Mouse (Mus musculus) CH12.LX (cell line): ENCODE measurements around the gene Lpcat1. TPM values are rescaled to one million over a fixed set of nuclear protein-coding genes. Genes with fewer than 3 reads are reported as not detected.

Experiments
- DNase-seq: peaks from one replicate; pipeline ENCODE4 v3.0.0-alpha.2; 2013; ENCODE audit errors: extremely low read depth
- H3K27ac ChIP-seq: 2 replicates; pipeline ENCODE4 v1.5.1; 2012; ENCODE audit warnings: low read depth, mild to moderate bottlenecking, control low read depth, moderate library complexity; ENCODE audit not compliant: insufficient read depth
- H3K27me3 ChIP-seq: replicated peaks from 2 replicates; pipeline ENCODE3; 2012; ENCODE audit warnings: inconsistent platforms
- H3K36me3 ChIP-seq, 2 experiments: replicated peaks in 1 of 2; 2 replicates each; pipeline versions ENCODE3 to v1.6.1; 2012; ENCODE audit warnings: inconsistent platforms in 1 of 2, low read length in 1 of 2, mild to moderate bottlenecking in 1 of 2, mixed read lengths in 1 of 2, moderate library complexity in 1 of 2; ENCODE audit not compliant: control insufficient read depth in 1 of 2, insufficient read depth in 1 of 2
- H3K4me1 ChIP-seq, 2 experiments: 2 replicates each; pipeline ENCODE4 v1.6.1; 2012; ENCODE audit warnings: inconsistent platforms in 1 of 2, moderate library complexity in 1 of 2; ENCODE audit not compliant: insufficient read depth in 2 of 2, control insufficient read depth in 1 of 2
- H3K4me2 ChIP-seq: 2 replicates; pipeline ENCODE4 v1.6.1; 2012; ENCODE audit warnings: low read depth, mild to moderate bottlenecking, control low read depth; ENCODE audit not compliant: poor library complexity, insufficient read depth, severe bottlenecking
- H3K4me3 ChIP-seq, 3 experiments: fragments of 150-350 bp in 1 of 3; sonication (generic) in 1 of 3; replicated peaks in 1 of 3; 2 replicates each; pipeline versions ENCODE3 to v1.5.1; 2011 to 2012; ENCODE audit warnings: low read depth in 2 of 3, low read length in 2 of 3, mild to moderate bottlenecking in 2 of 3, moderate library complexity in 2 of 3, control low read depth in 1 of 3, improper control_type of control experiment in 1 of 3, inconsistent platforms in 1 of 3, mixed read lengths in 1 of 3; ENCODE audit not compliant: poor library complexity in 1 of 3
- H3K79me2 ChIP-seq: replicated peaks from 2 replicates; pipeline ENCODE4 v1.6.1; 2012; ENCODE audit warnings: mild to moderate bottlenecking, moderate library complexity; ENCODE audit not compliant: control insufficient read depth, poor library complexity, insufficient read depth, severe bottlenecking; ENCODE audit errors: extremely low read depth
- H3K9ac ChIP-seq: 2 replicates; pipeline ENCODE4 v1.6.1; 2012; ENCODE audit warnings: low read depth, mild to moderate bottlenecking, control low read depth, moderate library complexity; ENCODE audit not compliant: insufficient read depth
- H3K9me3 ChIP-seq: replicated peaks from 2 replicates; pipeline ENCODE3; 2012; ENCODE audit warnings: low read length, inconsistent platforms, mixed read lengths
- CHD2 ChIP-seq: IDR thresholded peaks from 2 replicates; pipeline ENCODE4 v1.6.1; 2011; ENCODE audit warnings: low read length, improper control_type of control experiment
- CTCF ChIP-seq, 2 experiments: IDR thresholded peaks in 1 of 2; conservative IDR thresholded peaks in 1 of 2; 2 replicates each; pipeline ENCODE4 v1.5.1; 2011 to 2012; ENCODE audit warnings: low read depth in 2 of 2, low read length in 2 of 2, improper control_type of control experiment in 1 of 2, inconsistent platforms in 1 of 2, mild to moderate bottlenecking in 1 of 2, moderate library complexity in 1 of 2
- E2F4 ChIP-seq: IDR thresholded peaks from 2 replicates; pipeline ENCODE4 v1.6.1; 2011; ENCODE audit warnings: low read depth, low read length, improper control_type of control experiment; ENCODE audit not compliant: insufficient replicate concordance
- EP300 ChIP-seq: IDR thresholded peaks from 2 replicates; pipeline ENCODE4 v1.6.1; 2011; ENCODE audit warnings: low read length, improper control_type of control experiment
- GABPA ChIP-seq: IDR thresholded peaks from 2 replicates; pipeline ENCODE4 v1.6.1; 2012; ENCODE audit warnings: low read depth, low read length, improper control_type of control experiment, inconsistent platforms; ENCODE audit not compliant: insufficient replicate concordance
- HCFC1 ChIP-seq: IDR thresholded peaks from 2 replicates; pipeline ENCODE4 v1.6.1; 2012; ENCODE audit warnings: low read depth, mild to moderate bottlenecking, inconsistent platforms, low read length, improper control_type of control experiment
- MAFK ChIP-seq: IDR thresholded peaks from 2 replicates; pipeline ENCODE4 v1.6.1; 2011; ENCODE audit warnings: low read length, improper control_type of control experiment; ENCODE audit not compliant: insufficient replicate concordance
- MAX ChIP-seq: IDR thresholded peaks from 2 replicates; pipeline ENCODE4 v1.6.1; 2011; ENCODE audit warnings: low read length, improper control_type of control experiment
- MEF2A ChIP-seq: IDR thresholded peaks from 2 replicates; pipeline ENCODE4 v1.6.1; 2014; ENCODE audit warnings: low read depth, mild to moderate bottlenecking, inconsistent platforms, low read length, improper control_type of control experiment, borderline replicate concordance
- NRF1 ChIP-seq: IDR thresholded peaks from 2 replicates; pipeline ENCODE4 v1.6.1; 2014; ENCODE audit warnings: low read depth, mild to moderate bottlenecking, inconsistent platforms, low read length, improper control_type of control experiment, moderate library complexity
- POLR2AphosphoS2 ChIP-seq: IDR thresholded peaks from 2 replicates; pipeline ENCODE4 v1.6.1; 2011; ENCODE audit warnings: low read depth, low read length, improper control_type of control experiment
- RCOR1 ChIP-seq: conservative IDR thresholded peaks from 2 replicates; pipeline ENCODE4 v1.6.1; 2012; ENCODE audit warnings: low read depth, mild to moderate bottlenecking, inconsistent platforms, low read length, improper control_type of control experiment
- SIN3A ChIP-seq: IDR thresholded peaks from 2 replicates; pipeline ENCODE4 v1.6.1; 2012; ENCODE audit warnings: low read length, improper control_type of control experiment, inconsistent platforms
- SMC3 ChIP-seq: IDR thresholded peaks from 2 replicates; pipeline ENCODE4 v1.6.1; 2011; ENCODE audit warnings: low read depth, low read length, improper control_type of control experiment
- TBP ChIP-seq: conservative IDR thresholded peaks from 2 replicates; pipeline ENCODE4 v1.6.1; 2011; ENCODE audit warnings: low read depth, low read length, improper control_type of control experiment
- TCF12 ChIP-seq: IDR thresholded peaks from 2 replicates; pipeline ENCODE4 v1.6.1; 2014; ENCODE audit warnings: low read depth, mild to moderate bottlenecking, inconsistent platforms, low read length, improper control_type of control experiment
- UBTF ChIP-seq: IDR thresholded peaks from 2 replicates; pipeline ENCODE4 v1.6.1; 2012; ENCODE audit warnings: low read depth, mild to moderate bottlenecking, inconsistent platforms, low read length, improper control_type of control experiment, moderate library complexity
- USF1 ChIP-seq: IDR thresholded peaks from 2 replicates; pipeline ENCODE4 v1.6.1; 2014; ENCODE audit warnings: low read depth, mild to moderate bottlenecking, inconsistent platforms, low read length, improper control_type of control experiment
- ZKSCAN1 ChIP-seq: IDR thresholded peaks from 2 replicates; pipeline ENCODE4 v1.6.1; 2012; ENCODE audit warnings: low read depth, inconsistent platforms, low read length, improper control_type of control experiment, borderline replicate concordance
- ZMIZ1 ChIP-seq: IDR thresholded peaks from 2 replicates; pipeline ENCODE4 v1.6.1; 2012; ENCODE audit warnings: low read depth, mild to moderate bottlenecking, inconsistent platforms, low read length, improper control_type of control experiment
- dilution Hi-C: fragments of 300-500 bp; cut with MboI; formaldehyde crosslinking; loops from 2 replicates; pipeline ENCODE4 v1.14.3; 2020; ENCODE audit warnings: low sequenced_read_pairs; ENCODE audit not compliant: extremely low pct_unique_long_range_greater_than_20kb, extremely low pct_ligation_motif_present
- in situ Hi-C: fragments of 300-500 bp; cut with MboI; formaldehyde crosslinking; loops from 3 replicates; pipeline ENCODE4 v1.14.3; 2019; ENCODE audit warnings: low sequenced_read_pairs, low pct_ligation_motif_present, low pct_unique_long_range_greater_than_20kb, mixed read lengths
- polyA plus RNA-seq: library from polyadenylated mRNA; unstranded; fragments of >175 nt; gene quantifications from 2 replicates; pipeline ENCODE4 v1.2.1, GENCODE M21; 2012; ENCODE audit warnings: low read depth; ENCODE audit not compliant: insufficient read length
- total RNA-seq, 2 experiments: library from RNA; depleted of rRNA; stranded (reverse); fragments of 300-350 nt in 1 of 2; fragments of >200 nt in 1 of 2; gene quantifications; 2 replicates each; pipeline ENCODE4 v1.2.3; 2012 to 2014

The Lpcat1 gene
- total and polyA plus RNA-seq, 3 experiments = 22.6 to 36.9 (median 36.2) TPM

DNA sequence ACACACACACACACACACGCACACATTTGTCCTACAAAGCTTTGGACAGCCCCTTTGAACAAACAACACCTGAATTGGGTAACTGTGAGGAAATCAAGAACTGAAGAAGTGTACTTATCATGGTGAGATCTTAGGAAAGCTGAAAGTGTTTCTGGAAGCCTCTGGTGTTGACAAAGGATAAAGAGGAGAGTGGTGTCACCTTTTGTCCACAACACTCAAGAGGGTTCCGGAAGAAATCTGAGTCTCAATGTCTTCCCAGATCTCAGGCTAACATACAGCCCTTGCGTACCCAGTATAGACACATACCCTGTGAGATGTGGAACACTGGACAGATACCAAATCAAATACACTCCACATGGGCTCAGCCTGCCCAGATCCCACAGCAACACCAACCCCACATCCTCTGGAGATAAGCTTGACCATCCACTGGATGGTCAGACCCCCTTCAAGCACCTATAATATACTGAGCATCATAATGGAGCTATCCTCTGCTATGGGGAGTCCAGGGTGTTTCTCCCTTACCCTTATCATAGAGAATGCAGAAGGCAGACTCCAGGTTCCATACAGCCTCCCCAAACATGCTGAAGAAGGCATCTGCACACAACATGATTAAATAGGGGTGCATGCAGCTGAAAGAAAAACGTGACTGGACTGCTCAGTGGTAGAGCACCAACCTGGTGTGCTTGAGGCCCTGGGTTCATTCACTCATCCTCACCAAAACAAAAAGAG, 23.7 kb upstream of the Lpcat1 start:
- dilution Hi-C loops (no loop called here), in situ Hi-C loops (no loop called here)
- no peak for TF ChIP-seq POLR2AphosphoS2
- no peak for TF ChIP-seq EP300
- no peak for TF ChIP-seq CTCF (conservative IDR thresholded peaks at IDR 0.05 in 1 of 2, IDR thresholded peaks at IDR 0.05 in 1 of 2; ENCODE audit: low read depth in 2 of 2, low read length in 2 of 2)
- TF ChIP-seq MAFK = no peak
- no peak for TF ChIP-seq ZMIZ1
- TF ChIP-seq GABPA = no peak
- no peak for TF ChIP-seq MAX
- no peak for TF ChIP-seq SMC3
- TF ChIP-seq HCFC1 = no peak
- no peak for TF ChIP-seq RCOR1
- no peak for TF ChIP-seq UBTF
- TF ChIP-seq TCF12 = no peak
- no peak for TF ChIP-seq SIN3A
- no peak for TF ChIP-seq USF1
- no peak for TF ChIP-seq E2F4
- TF ChIP-seq TBP = no peak
- H3K36me3 ChIP-seq = no peaks in the 10 kb centered on the region
- no peak for DNase-seq
- H3K4me1 ChIP-seq = no peaks in the 10 kb centered on the region
- no peaks in the 10 kb centered on the region for H3K79me2 ChIP-seq
- no peak overlapping the region for H3K4me3 ChIP-seq
- no peaks in the 10 kb centered on the region for H3K9me3 ChIP-seq
- H3K27ac ChIP-seq = no peak overlapping the region
- peaks cover 4% of the 10 kb centered on the region for H3K27me3 ChIP-seq
- no peak overlapping the region for H3K4me2 ChIP-seq
- H3K9ac ChIP-seq = no peak overlapping the region

DNA sequence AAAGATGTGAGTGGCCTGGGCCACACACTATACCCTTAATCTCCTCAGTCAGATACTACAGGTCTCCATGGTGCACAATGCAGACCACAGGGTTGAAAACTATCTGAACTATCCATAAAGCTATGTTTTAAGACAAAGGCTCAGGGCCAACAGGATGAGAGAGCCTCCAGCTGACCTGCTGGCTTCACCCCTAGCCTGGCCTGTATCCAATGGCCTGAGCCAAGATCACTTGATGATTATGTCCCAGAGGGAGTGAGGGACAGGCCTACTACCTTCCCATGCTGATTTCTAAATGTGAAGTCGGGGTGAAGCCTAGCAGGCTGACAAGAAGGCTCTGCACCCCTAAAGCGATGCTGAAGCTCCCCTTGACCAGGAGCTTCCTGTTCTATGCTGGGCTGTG, 21.9 kb upstream of the Lpcat1 start:
- peaks cover 4% of the 10 kb centered on the region for H3K27me3 ChIP-seq
- in situ Hi-C loops = no loop called here
- no peaks in the 10 kb centered on the region for H3K36me3 ChIP-seq
- no peak overlapping the region for H3K4me2 ChIP-seq
- dilution Hi-C loops = no loop called here
- no peaks in the 10 kb centered on the region for H3K79me2 ChIP-seq
- H3K4me1 ChIP-seq = no peaks in the 10 kb centered on the region
- DNase-seq = no peak
- no peak overlapping the region for H3K4me3 ChIP-seq
- no peak overlapping the region for H3K27ac ChIP-seq
- H3K9me3 ChIP-seq = no peaks in the 10 kb centered on the region
- no peak overlapping the region for H3K9ac ChIP-seq
- TF ChIP-seq NRF1 (no peak), HCFC1 (no peak), CHD2 (no peak), E2F4 (no peak), RCOR1 (no peak), EP300 (no peak), MAFK (no peak), ZKSCAN1 (no peak), MEF2A (no peak)
- TF ChIP-seq, all 38 proteins: peak for 0
